Mouse (Mus musculus) gastrocnemius, adult 18-20 months (tissue): ENCODE data around the gene Camta1. TPM values are rescaled to one million over a fixed set of nuclear protein-coding genes. Genes with fewer than 3 reads are reported as not detected.
A peak's percentile ranks its signal among the peaks of the same experiment; 100 is the strongest.

Experiments
- DNase-seq: peaks from one replicate; pipeline ENCODE4 v3.0.0; 2021; ENCODE audit warnings: low spot score
- total RNA-seq, 2 experiments: library from RNA; stranded (reverse); gene quantifications; 2 replicates each; pipeline ENCODE4 v1.2.3; 2021

Gene Camta1
- total RNA-seq, 2 experiments from 2014 or later: 99.5 to 122 TPM

DNA sequence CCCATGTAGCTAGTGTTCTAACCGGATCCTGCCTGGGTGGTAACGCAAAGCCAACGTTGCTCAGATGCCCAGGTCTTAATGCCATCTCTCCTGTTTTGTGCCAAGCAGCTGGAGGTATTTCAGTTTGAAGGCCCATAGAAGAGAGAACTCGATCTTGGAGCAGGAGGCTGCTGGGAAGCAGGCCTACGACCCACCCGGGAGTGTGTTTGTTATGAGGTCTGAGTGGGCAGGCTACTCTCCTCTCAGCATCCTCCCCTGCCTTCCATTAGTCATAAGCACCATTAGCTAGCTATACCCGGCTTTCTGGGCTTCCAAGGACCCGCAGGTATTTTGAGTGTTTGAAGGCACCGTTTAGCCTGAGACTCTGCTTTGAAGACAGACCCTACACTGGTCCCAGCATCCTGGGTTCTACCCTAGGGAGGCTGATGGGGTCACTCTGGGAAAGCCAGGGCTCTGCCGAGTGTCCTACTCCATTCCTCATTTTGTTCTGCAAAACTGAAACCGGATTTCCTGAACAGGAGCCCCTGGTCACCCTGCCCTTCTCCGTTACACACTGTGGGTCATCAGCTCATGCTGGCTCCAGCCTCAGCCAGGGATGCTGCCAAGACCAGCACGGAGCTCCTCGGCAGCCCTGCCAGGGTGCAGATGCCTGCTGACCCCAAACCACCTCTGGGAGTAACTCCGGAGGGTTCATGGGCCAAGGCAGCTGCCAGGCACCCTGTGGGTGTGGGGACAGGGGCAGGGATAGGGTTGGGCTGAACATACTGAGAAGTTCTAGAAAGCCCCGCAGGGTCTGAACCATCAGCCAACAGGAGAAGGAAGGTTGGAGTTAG is 731.7 kb downstream of the Camta1 start:
- peak; percentile 89 for DNase-seq

- DNase-seq: no peak
Observed at GRCm38 (mm10) chr4:151128641-151129541, 732.8 kb downstream of the Camta1 start.

DNA sequence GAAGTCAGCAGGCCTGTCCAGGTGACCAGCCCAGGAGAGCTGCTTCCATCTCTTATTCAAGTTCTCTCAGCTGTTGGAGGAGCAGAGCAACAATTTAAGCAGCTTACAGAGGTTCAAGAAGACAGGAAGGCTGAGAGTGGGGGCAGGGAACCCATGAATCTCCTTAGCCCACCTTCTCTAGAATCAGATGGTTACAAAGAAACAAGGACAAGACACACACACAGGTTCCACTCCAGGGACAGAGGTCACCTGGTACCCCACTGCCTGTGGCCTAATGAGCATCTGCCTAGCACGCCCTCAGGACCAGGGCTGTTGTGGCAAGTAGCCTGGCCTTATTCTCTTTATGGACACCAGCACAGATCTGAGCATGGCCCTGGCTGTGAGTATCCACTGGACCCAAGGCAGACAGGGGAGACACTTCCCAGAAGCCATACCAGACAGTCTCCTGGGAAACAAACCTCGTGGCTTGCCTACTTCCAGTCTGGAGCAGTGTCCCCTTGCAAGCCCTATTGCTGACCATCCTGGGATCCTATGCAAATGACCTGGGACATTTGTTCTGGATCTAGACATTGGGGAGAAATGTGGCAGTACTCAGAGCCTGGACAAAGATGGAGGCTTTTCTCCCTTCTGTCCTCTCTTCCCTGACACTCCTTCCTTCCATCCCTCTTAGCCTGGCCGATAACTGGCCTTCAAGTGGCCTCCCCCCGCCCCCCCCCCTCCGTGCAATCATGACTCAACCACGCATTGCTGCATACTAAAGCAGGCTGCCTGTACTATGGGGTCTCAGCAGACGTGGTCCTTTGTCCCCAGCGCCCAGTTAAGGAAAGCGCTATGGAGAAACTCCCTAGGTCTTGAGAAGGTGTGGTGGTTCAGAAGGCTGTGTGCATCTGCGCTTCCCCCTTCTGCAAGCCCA is 733.8 kb downstream of the Camta1 start:
- DNase-seq: no peak

- DNase-seq: no peak
Observed at GRCm38 (mm10) chr4:151118883-151119282, 742.8 kb downstream of the Camta1 start.

GRCm38 (mm10) chr4:151114574-151114973 is 747.1 kb downstream of the Camta1 start:
- no peak for DNase-seq

DNA sequence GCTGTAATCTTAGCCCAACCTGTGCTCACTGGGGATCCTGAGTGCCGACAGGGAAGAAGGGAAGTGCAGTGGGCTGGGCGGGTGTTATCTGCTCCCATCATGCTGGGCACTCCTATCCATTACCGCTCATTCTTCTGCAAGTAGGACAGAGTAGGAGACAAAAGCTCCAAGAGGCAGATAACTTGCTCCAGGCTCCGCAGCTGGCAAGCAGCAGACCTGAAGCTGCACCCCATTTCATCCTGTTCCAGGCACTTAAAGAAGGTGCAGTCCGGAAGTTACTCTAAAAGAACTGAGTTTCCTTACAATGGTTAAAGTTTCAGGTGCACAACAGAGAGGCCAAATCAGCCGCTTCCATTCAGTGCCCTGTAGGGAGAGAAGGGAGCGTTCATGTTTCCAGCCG is 750.5 kb downstream of the Camta1 start:
- no peak for DNase-seq

- no peak for DNase-seq
Observed at GRCm38 (mm10) chr4:151108834-151109241, 752.8 kb downstream of the Camta1 start.

DNA sequence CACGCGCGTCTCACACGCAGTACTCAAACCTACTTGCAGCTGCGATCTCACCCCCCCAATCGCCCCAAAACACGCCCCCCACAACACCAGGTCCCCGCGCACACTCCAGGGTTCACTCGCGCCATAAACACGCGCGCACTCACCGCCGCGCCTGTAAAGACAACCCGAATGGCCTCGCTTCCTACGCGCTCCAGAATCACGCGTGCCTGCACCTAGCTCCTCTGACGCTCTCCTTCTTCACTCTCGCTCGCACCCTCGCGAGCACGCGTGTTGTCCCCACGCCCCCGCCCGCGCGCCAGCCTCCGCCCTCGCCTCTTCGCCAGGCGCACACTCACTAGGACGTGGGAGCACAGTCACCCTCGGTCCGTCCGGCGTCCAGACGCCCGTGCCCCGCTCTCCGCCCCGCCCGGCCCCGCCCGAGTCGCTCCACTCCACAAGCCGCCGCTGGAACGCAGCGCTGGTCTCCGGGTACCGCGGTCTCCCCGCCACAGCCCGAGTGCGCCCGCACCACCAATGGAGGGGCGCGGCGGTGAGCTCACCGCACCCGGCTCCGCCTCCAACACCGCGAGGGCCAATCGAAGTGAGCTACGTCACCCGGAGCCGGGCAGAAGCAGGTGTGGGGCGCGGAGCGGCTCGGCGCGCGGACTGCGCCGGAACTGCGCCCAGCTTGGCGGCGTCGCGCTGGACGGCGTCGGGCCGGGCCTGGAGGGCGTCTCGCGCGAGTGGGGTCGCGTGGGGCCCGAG is 753.5 kb downstream of the Camta1 start:
- DNase-seq: peak; percentile 83

DNA sequence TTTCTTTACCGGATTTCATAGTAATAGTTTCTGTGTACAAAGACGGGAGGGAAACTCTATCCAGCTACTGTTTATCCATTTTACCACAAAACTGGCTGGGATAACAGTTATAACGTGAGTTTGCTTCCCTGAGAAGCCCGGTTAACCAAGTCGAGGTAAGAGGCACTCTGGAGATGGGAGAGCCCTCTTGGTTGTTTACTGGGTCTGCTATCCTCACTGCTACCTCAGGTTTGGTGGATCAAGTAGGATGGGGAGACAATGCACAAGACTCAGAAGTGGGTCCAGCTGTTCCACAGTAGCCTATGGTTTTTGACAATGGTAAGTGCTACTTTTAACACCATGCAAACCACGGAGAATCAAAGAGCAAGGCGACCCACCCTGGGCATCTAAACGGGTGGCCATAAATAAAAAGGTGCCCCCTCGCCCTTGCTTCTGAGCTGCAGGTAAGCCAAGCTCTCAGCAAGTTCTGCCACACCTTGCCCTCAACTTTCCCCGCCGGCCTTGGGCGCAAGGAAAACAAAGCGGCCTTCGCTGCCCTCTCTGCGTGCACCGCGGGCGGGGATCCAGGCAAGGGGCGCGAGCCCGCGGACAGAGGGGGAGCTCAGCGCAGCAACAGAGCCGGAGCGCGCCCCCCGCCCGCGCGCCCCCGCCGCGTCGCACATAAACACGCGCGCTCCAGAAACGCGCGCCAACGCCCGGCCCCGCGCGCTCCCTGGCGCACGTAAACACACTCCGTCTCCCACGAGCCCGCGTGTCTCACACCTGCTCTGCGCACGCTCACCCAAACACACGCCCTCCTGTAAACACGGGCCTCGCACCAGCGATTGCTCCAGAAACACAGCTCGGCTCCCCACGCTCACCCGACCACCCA is 754.3 kb downstream of the Camta1 start:
- no peak for DNase-seq

DNA sequence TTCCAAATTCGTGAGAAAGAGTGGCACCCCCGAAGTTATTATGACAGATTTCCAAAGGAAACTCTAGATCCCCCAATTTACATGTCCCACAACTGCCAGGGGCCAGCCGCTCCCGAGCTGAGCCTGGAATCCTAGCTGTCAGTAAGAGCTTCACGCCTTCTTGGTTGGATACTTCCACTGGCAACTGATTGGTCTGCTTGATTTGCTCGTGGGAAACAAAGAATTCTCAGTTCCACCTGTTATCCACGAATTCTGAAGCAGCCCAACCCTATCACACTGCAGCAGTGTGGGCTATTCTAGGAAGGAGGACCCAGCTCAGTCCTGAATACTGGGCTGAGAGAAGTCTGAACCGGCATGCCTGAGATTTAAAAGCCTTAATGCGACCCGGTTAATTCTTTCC is 755.2 kb downstream of the Camta1 start:
- DNase-seq: no peak

- no peak for DNase-seq
Observed at GRCm38 (mm10) chr4:151105886-151106285, 755.8 kb downstream of the Camta1 start.

- no peak for DNase-seq
Observed at GRCm38 (mm10) chr4:151104147-151104546, 757.5 kb downstream of the Camta1 start.

DNA sequence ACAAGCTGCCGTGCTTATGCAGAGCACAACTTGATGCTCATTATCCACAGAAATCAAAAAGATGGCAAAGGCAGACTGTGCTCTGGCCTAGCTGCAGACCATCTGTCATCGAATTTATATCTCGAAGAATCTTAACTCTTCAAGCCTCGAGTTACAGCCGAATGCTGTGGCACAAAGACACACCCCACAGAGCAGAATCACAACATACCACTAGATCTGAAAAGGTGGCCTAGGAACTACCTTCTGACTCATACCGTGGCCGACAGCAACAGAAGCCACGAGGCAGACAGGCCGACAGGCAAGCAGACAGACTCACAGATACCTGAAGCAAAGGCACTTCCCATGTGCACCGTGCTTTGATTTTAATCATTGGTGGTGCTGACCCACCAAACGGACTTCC is 758.0 kb downstream of the Camta1 start:
- no peak for DNase-seq

DNA sequence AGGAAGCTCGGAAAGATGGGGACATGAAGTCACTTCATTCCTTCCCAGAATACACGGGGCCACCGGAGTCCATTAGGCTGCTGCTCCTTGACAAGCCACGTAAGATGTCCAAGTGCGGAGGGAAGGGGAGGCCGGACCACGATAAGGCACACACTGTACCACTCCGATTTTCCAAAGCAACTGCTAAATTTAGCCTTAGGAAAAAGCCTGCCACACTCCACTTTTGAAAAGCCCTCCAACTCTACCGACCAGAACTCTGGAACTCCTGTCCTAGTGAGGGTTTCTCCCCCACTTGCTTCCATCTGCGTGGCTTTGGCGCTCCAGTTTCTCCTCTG is 764.6 kb downstream of the Camta1 start:
- peak; percentile 56 for DNase-seq

DNA sequence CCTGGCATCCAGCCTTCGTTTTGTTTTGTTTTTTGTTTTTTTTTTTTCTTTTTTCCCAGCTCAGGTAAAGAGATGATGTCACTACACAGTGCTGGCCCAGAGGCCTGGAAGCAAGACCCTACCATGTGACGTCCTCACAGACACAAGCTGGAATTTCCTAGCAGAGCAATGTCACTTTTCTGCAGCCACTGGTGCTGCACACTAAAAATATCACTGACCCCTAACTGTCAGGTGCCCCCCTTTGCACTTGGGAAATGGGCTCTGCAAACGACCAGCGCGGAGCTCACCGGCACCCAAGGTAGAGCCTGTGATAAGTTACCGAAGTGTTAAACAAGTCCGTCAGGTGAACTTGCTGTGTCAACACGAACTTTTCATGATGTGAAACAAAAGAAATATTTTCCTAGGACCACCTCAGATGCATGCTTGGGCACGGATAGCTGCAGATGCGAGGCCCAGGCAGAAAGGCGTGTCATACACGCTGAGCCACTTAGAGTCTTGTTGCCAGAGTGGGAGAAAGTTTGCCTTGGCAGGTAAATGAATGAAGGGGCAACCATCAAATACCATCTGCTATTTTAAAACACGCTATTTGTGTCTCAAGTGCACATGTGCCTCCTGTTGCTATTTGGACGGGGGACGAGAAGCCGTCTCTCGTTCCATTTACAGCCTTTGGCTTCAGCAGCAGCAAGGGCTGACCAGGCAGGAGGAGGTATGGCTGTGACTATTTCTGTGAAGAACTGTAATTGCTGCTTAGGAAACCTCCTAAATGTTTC is 765.2 kb downstream of the Camta1 start:
- peak; percentile 66 for DNase-seq

GRCm38 (mm10) chr4:151095207-151095606 is 766.5 kb downstream of the Camta1 start:
- peak; percentile 29 for DNase-seq

DNA sequence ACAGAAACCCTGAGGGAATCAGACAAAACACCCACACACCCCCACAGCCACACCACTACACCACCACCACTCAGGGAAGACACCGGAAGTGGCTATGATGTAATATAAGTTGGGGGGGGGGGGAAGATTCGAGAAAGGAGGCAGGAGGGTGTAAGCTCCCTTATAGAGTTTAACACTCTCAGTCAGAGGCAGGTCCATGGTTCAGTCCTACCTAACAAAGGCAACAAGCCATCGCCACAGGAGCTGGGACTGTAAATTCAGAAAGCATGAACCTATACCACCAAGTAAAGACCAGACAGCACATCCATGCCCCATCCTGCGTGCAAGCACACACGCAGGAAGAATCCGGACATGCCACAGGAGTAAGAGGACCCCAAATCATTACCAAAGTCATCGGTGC is 772.4 kb downstream of the Camta1 start, which contains the start of gene Gm13090:
Gene Gm13090 (plus strand): TSS at position 301 of the 400 bp plus-strand sequence.
- no peak for DNase-seq

- DNase-seq: no peak
Observed at GRCm38 (mm10) chr4:151088819-151089218, 772.9 kb downstream of the Camta1 start.

- no peak for DNase-seq
Observed at GRCm38 (mm10) chr4:151087358-151087757, 774.3 kb downstream of the Camta1 start.
